In the genomic region with DNA sequence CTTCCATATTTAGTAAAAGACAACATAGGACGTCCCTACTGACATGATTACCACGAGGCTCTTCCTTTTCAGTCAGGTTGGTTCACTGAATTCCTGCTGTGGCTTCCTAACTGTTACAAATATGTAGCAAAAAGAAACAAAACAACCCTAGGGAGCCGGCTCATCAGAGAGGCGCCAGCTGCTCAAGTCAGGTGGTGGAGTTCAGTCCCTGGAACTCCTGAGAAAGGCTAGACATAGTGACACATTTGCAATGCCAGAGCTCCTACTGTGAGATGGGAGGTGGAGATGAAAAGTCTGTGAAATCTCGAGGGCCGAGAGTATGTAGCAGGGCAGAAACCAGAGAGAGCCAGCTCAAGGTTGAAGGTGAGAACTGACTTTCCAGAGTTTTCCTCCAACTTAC, we compare ENCODE assay signal across 8 mouse cellular contexts.
DNase-seq lines count a peak whose midpoint lies in the region; ATAC-seq lines count a peak whose summit lies in the region.

No protein-coding gene starts in this region.

- DNase-seq in kidney, postnatal 10 days: no peak
- DNase-seq in embryonic facial prominence, embryonic 10.5 days (ENCODE audit: low spot score): peak; percentile 44
- DNase-seq in retina, embryonic 14.5 days (ENCODE audit: low spot score): no peak
- no peak for DNase-seq in left cerebral cortex, adult 11 months (ENCODE audit: low spot score)
- no peak for DNase-seq in lung, postnatal 10 days

- peak overlapping the region; percentile 58; the same call in 1 of the 2 replicates for H3K9ac ChIP-seq in kidney, embryonic 14.5 days (ENCODE audit: low read depth, low read length)
- H3K9ac ChIP-seq in hindbrain, embryonic 15.5 days: 0 out of 2 replicates have a peak overlapping the region, but pooled peaks have one; percentile 34
- H3K9ac ChIP-seq in midbrain, embryonic 15.5 days: no peak overlapping the region

- WGBS in kidney, embryonic 14.5 days: 16% methylated on average over 6 of the region's 6 CpGs
- 12% methylated on average over 6 of the region's 6 CpGs for WGBS in embryonic facial prominence, embryonic 10.5 days
- 6% methylated on average over 6 of the region's 6 CpGs for WGBS in hindbrain, embryonic 15.5 days
- WGBS in midbrain, embryonic 15.5 days: 9% methylated on average over 6 of the region's 6 CpGs

- H3K9me3 ChIP-seq in kidney, embryonic 14.5 days (ENCODE audit: control insufficient read depth, low read length): no peaks in the 10 kb centered on the region
- no peaks in the 10 kb centered on the region for H3K9me3 ChIP-seq in embryonic facial prominence, embryonic 10.5 days
- no peaks in the 10 kb centered on the region for H3K9me3 ChIP-seq in hindbrain, embryonic 15.5 days
- no peaks in the 10 kb centered on the region for H3K9me3 ChIP-seq in midbrain, embryonic 15.5 days

- H3K4me2 ChIP-seq in kidney, embryonic 14.5 days (replicated peaks; ENCODE audit: low read depth, low read length): peak overlapping the region; percentile 61
- H3K4me2 ChIP-seq in hindbrain, embryonic 15.5 days: peak overlapping the region; percentile 73
- peak overlapping the region; percentile 63 for H3K4me2 ChIP-seq in midbrain, embryonic 15.5 days

- H3K27me3 ChIP-seq in kidney, embryonic 14.5 days (ENCODE audit: control insufficient read depth, insufficient read depth, low read length): no peaks in the 10 kb centered on the region
- no peaks in the 10 kb centered on the region for H3K27me3 ChIP-seq in embryonic facial prominence, embryonic 10.5 days (replicated peaks; ENCODE audit: low read depth, poor library complexity, severe bottlenecking)
- no peaks in the 10 kb centered on the region for H3K27me3 ChIP-seq in hindbrain, embryonic 15.5 days
- no peaks in the 10 kb centered on the region for H3K27me3 ChIP-seq in midbrain, embryonic 15.5 days (replicated peaks)

- H3K4me1 ChIP-seq in kidney, embryonic 14.5 days (ENCODE audit: control insufficient read depth, insufficient read depth, low read length): peaks cover 13% of the 10 kb centered on the region; the same call in 1 of the 2 replicates
- peaks cover 26% of the 10 kb centered on the region for H3K4me1 ChIP-seq in embryonic facial prominence, embryonic 10.5 days
- peaks cover 11% of the 10 kb centered on the region for H3K4me1 ChIP-seq in hindbrain, embryonic 15.5 days (replicated peaks)
- H3K4me1 ChIP-seq in midbrain, embryonic 15.5 days: peaks cover 8% of the 10 kb centered on the region

- peak; percentile 24; the same call in 1 of the 2 replicates for ATAC-seq in kidney, embryonic 14.5 days (ENCODE audit: low FRiP score, low TSS enrichment)
- ATAC-seq in hindbrain, embryonic 15.5 days (ENCODE audit: low FRiP score, low read depth): peak; percentile 49
- ATAC-seq in midbrain, embryonic 15.5 days (replicated peaks): peak; percentile 44

- H3K36me3 ChIP-seq in kidney, embryonic 14.5 days (ENCODE audit: control insufficient read depth, insufficient read depth, low read length): no peaks in the 10 kb centered on the region
- H3K36me3 ChIP-seq in embryonic facial prominence, embryonic 10.5 days (replicated peaks): no peaks in the 10 kb centered on the region
- H3K36me3 ChIP-seq in hindbrain, embryonic 15.5 days: no peaks in the 10 kb centered on the region
- H3K36me3 ChIP-seq in midbrain, embryonic 15.5 days (replicated peaks): no peaks in the 10 kb centered on the region

- H3K4me3 ChIP-seq in kidney, embryonic 14.5 days (ENCODE audit: low read length): no peak overlapping the region; the same call in 1 of the 2 replicates
- H3K4me3 ChIP-seq in embryonic facial prominence, embryonic 10.5 days: peak overlapping the region; percentile 58
- H3K4me3 ChIP-seq in hindbrain, embryonic 15.5 days: peak overlapping the region; percentile 40
- H3K4me3 ChIP-seq in midbrain, embryonic 15.5 days: peak overlapping the region; percentile 41

- peak overlapping the region; percentile 65; the same call in 1 of the 2 replicates for H3K27ac ChIP-seq in kidney, embryonic 14.5 days (ENCODE audit: low read depth, low read length)
- peak overlapping the region; percentile 86 for H3K27ac ChIP-seq in embryonic facial prominence, embryonic 10.5 days (replicated peaks)
- peak overlapping the region; percentile 69; the same call in 1 of the 2 replicates for H3K27ac ChIP-seq in hindbrain, embryonic 15.5 days (replicated peaks)
- H3K27ac ChIP-seq in midbrain, embryonic 15.5 days: no peak overlapping the region
